Mouse (Mus musculus): ENCODE measurements around the gene Map2. TPM values are rescaled to one million over a fixed set of nuclear protein-coding genes. Genes with fewer than 3 reads are reported as not detected.
A peak's percentile ranks its signal among the peaks of the same experiment; 100 is the strongest.

Gene Map2
- total RNA-seq, 2 experiments from 2014 or later, result 1,425 to 1,439 TPM

DNA sequence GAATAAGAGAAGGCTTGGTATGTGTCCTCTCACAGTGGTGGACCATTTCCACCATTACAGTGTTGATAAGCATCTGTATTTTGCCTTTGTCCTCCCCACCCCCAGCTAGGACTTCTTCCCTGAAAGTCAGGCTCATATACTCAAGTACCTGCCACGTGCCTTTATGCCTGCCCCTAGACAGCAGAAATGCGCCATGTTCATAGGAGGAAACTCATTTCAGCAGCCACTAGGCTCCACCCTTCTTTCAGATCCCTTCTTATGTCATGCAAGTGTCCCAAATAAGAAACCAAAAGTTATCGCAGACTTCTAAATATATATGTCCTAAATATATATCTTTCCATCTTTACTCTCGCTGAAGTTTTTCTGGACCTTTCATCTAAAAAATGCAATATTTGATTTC lies 21.2 kb downstream of the Map2 start:
- intact Hi-C loops (cut with DNase I), result no loop called here
- no peak for DNase-seq

DNA sequence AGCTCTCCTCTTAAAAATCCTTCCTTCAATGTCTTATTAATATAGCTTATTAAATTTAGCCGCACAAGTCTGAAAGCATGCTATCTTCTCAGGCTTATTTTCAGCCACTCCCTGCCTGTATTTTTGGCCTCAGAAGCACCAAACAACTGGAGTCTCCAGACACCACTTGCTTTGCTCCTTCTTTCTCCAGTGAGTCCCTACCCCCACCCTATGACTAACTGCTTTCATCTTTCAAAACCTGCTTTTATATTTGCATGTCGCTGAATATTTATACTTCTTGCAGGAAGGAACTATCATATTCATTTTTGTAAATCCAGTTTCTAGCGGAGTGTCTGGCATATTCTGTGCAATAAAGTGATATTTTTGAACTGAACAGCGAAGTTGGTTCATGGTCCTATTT lies 21.6 kb downstream of the Map2 start:
- DNase-seq, result no peak
- intact Hi-C loops (cut with DNase I), result no loop called here

DNA sequence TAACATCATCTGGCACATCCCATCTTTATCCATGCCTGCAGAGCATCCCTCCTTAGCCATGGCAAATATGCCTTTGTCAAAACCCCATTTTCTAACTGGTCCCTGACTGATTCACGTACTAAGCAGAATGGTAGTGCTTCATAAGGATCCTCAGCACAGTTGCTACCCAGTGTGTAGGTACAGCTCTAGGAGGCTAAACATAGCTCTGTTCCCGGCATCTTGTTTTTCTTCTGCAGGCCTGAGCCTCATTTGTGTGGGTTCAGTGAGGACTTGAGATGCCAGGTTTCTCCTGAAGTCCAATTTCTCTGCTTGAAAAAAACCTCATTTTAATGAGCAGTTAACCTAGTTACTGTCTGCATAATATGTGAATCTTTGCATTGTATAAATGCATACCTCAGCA lies 30.4 kb downstream of the Map2 start:
- DNase-seq, result no peak
- intact Hi-C loops (cut with DNase I), result no loop called here

DNA sequence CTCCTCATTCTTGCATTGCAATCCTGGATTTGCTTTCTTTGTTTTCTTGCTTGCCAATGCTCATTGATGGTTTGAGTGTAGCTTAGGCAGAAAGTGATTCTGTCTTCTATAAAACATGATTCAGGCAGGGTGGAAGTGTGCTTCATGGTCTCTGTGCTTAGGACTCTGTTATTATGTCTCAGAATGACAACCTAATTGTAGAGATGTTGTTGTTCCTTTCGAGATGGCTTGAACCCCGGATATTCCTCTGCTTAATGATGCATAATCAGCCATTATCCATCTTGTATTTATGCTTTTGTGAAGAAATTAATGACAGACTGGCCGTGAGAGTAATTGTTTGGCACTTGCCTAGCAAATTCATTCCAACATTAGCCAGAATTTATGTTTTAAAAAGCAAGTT lies 31.8 kb downstream of the Map2 start:
- DNase-seq, result no peak
- intact Hi-C loops (cut with DNase I), result no loop called here

DNA sequence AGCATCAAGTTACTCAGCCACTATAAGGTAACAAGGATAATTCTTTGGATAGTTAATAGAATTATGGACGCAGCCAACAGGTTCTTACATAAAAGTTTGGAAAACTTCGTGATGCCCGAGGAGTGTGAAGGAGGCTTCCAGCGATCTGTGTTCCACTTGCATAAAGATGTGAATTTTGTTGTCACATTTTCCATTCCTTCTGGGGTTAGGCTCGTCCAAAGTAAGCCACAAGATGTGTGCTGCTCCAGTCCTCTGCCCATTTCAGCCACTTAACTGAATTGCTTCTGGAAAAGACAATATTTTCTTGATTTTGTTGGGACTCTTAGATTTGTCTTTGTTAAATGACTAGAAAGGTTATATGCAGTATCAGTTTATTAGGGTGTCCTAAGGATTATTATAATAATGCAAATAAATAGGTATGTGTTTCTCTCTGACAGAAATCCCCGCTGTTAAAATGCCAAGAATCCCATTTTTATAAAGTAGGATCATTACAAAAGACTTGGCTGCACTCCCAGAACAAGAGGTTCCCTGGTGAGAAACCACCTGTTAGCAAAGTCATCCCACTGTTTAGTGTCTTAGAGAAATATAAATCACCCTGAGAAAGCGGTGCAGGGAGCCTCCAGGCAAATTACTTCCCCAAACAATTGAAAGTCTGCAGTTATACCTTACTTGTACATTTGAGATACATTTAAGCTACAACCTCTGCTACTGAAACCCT lies 36.2 kb downstream of the Map2 start:
- DNase-seq, result peak; percentile 69
- intact Hi-C loops (cut with DNase I), result no loop called here

DNA sequence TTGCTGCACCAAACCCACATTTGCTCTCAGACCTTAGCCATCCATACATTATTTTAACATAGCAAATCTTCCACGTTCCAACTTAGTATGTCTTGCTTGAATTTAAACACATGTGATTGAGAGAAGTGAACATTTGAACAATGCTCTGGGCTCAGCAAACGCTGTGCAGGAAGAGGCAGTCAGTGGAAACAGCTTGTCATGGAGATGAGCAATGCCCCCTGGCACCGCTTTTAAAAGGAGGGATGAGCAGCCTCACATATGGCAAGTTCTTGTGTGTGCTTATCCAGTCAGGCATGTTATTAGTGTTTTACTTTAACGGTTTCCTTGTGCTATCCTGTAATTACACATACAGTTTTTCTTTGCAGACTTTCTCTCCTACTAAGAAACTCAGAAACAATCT lies 46.4 kb downstream of the Map2 start:
- DNase-seq, result peak; percentile 68
- intact Hi-C loops (cut with DNase I), result no loop called here

DNA sequence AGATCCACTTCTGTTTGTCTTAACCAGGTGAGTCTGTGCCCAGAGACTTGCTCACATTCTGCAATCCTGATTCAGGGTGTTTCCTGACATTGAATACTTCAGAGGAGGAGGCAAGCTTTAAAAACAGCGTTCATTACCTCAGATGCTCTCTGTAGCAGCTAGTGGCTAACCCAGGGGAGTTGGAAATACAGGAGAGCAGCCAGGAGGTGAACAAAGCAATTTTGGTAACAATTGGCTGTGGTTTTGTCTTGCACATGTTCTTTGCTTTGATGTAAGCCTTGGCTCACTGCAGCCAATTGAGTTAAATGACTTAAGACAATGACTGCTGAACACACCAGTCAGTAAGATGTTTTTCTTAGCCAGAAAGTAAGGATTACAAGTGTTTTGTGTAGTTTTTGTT lies 48.3 kb downstream of the Map2 start:
- intact Hi-C loops (cut with DNase I), result no loop called here
- DNase-seq, result no peak

DNA sequence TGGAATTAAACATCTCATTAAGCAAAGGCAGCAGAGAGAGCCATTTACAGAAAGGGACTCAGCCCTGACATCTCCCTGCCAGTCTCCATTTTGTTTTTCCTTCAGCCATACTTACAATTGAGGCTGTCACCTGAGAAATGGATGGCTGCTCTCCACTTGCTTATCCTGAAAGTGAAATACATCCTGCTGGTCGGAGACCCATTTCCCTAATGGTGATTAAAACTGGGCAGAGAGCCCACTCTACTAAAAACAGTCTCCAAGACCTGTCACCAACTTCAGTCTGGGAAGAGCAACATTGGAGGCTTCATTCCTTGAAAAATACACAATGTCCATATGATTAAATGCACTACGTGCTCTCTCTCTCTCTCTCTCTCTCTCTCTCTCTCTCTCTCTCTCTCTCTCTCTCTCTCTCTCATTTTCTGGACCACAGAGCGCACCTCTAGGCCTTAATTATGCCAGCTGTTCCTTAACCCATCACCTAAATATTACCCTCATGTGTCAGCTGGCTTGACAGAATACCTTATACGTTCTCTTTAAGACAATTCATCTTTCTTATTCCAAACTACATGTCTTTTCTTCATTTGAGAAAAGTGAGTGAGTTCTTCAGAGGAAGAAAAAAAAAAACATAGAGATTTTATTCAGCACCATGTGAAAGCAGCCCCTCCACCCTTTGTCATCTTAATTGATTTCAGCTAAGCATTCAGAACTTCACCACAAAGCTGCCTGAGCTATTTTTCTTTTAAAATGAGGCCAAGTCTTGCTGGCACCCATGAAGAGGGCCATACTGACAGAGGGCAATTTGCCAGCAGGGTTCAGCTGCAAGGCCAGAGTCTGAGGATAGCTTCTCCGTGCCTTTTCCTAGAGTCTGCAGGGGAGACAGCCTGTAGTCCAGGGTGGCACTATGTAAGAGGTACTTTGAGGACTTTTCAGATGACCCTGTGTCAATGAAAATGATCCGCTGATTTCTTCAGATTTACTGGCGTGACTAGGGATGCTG lies 51.6 kb downstream of the Map2 start:
- DNase-seq, result peak; percentile 89
- intact Hi-C loops (cut with DNase I), result no loop called here

DNA sequence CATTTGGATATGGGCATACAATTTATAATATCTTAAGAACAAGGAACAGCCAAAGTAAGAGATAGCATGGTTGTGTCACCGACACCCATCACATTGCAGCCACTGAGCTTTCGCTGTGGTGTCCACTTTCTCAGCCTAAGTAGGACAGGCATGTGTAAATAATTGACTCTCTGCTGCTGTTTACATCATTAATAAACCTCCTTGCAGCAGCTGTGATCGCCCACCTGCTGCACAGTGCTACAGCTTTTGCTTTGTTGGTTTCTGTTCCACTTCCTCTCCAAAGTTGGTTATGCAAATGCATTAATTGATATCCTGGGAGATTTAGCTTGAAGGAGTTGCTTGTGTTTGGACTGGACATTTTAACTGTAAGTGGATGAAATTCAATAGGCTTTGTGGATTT lies 53.1 kb downstream of the Map2 start:
- intact Hi-C loops (cut with DNase I), result no loop called here
- DNase-seq, result peak; percentile 21

DNA sequence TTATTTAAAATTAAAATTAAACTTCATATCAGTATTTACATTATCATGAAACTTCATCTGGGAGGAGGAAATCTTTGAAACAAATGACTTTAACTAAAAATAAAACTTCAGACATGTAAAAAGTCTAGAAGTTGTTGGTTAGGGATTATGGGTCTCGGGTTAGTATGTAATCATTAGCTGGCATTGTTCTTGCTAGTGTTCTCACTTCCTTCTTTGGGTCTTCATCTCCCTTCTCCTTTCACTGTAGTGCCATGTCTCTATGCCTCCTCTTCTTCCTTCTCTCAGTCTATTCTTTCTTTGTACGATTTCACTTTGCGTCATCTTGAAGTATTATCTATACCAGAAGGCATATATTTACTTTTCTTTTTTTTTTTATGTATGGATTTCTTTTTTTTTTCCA lies 55.3 kb downstream of the Map2 start:
- DNase-seq, result no peak

DNA sequence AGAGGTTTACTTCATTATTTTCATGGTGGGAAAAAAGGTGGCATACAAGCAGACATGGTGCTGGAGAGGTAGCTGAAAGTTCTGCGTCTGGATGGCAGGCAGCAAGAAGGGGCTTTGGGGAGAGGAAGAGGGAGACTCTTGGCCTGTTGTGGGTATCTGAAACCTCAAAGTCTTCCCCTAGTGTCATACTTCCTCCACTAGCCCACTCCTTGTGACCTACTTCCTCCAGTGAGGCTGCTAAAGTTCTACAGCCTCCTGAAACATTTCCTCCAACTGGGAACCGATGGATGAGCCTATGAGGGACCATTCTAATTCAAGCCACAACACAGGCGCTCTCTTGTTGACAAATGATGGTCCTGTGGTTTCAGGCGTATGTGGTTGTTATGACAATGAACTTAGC lies 56.9 kb downstream of the Map2 start:
- DNase-seq, result no peak
- intact Hi-C loops (cut with DNase I), result no loop called here

More for the DNA sequence above, 55.3 kb downstream of the Map2 start:
- intact Hi-C loops (cut with DNase I), result no loop called here

DNA sequence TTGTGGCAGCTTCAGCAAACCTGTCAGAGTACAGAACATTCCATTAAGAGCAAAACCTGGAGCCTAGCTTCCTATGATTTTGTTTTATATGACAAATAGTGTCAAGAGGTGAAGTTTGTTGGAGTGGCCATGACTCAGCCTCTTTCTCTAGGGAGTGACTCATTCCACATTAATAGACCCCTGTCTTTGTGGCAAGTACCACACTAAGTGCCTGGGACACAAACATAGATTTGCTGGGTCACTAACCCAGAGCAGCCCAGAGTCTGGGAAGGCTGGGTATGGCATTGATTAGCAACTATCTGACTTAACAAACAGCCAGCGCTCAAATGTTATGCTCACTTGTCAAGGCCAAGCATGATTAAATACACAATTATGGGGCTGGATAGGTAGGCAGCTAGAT lies 69.8 kb downstream of the Map2 start:
- DNase-seq, result no peak
- intact Hi-C loops (cut with DNase I), result no loop called here

DNA sequence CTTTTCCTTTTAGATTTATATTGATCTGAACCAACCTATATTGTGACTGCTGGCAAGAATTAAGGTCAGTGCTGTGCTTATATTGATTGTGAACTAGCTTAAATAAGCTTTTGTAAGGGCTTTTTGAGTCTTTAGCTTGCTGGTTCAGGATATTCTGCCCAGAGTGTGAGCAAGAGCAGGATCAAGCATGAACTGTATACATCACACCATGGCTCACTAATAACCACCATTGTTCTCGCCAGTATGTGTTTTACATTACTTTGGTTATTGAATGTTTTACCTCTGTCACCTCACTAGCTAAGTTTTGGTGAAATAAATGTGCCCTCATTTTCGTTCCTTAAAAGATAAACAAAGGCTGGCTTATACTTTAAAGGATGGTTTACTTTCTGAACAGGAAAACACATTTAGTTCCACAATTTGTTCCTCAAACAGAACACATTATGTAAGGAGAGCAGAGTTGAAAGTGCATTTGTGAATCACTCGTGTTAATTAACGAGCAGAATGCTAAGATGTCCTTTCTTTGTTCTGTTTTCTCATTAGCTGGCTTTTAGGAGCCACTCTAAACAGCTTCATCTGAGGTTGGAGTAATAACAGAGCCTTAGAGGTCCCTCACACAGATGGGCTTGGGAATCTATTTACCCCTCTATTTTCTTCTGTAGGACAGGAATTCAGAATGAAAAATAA lies 76.7 kb downstream of the Map2 start:
- intact Hi-C loops (cut with DNase I), result no loop called here
- DNase-seq, result no peak

DNA sequence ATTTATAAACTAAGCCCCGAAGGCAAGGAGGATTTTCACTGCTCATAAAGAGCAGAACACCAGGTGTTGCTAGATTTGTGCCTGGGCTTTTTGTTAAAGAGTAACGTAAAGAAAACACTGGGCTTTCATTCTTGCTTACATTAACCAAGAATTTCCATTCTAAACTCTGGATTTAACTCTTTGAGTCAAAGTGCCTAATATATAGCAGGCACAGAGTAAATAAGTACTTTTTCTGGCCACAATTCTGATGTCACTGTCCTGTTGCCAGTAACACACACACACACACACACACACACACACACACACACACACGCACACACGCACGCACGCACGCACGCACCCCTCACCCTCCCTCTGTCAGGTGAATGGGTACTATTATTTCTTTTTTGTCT lies 77.3 kb downstream of the Map2 start:
- no peak for DNase-seq
- intact Hi-C loops (cut with DNase I), result no loop called here

DNA sequence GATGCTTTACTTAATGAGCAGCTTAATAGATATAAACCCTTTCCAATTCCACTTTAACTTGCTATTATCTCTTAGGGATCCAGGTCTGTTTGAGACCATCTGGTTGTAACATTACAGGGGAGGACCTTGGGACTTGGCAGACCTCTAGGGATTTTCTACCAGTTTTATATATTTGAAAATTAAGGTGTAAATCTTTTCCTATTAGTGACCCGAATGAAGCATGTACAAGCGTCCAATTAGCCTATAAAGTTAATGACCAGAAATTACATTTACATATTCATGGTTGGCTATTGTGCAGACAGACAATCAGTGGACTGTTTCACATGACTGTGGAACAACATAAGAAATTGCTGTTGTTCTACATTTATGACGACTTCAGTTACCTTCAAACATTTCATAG lies 88.1 kb downstream of the Map2 start:
- DNase-seq, result no peak
- intact Hi-C loops (cut with DNase I), result no loop called here

DNA sequence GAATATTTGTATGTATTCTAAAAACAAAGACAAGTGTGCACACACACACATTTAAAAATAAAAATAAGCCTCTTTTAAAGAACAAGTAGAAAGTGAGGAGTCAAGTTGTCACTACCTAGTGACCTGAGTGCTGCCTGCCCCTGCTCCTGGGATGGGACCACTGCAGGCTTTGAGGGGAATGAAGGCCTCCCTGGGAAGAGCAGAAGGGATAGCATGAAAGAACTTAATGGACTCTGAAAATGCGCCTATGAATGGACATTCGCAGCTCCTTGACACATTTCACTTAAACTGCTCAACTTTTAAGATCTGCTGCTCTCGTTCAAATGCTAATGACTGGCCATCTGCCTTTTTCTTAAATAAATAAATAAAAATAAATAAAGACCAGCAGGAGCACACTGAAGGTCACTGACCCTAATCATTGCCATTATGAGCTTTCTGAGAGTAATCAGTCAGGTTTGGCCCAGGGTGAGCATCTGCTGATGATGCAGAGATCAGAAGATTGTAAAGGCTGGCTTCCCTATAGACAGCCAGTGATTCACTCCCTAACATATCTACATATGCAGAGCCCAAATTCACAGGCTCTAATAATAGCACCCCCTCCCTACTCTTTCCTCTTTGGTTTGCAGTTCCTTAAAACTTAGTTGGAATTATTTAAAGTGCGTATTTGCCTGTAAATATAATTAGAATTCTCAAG lies 91.3 kb downstream of the Map2 start:
- intact Hi-C loops (cut with DNase I), result no loop called here
- no peak for DNase-seq

DNA sequence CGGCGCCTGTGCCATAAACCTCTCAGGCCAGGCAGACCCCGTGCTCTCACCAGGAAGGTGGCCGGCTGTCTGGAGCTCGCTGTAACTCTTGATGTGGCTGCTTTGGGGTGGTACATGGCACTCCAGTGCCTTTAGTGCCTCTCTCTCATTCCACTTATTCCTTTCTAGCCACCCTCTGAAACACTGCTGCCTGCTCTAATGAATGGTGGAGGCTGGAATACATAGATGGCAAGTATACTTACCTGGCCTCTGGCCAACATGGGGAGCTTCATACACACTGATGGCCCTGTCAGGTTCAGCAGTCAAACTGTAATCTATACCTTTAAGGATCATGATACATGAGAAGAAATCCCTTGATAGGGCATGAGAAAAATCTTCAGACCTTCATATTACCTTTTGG lies 102.6 kb downstream of the Map2 start:
- DNase-seq, result no peak

DNA sequence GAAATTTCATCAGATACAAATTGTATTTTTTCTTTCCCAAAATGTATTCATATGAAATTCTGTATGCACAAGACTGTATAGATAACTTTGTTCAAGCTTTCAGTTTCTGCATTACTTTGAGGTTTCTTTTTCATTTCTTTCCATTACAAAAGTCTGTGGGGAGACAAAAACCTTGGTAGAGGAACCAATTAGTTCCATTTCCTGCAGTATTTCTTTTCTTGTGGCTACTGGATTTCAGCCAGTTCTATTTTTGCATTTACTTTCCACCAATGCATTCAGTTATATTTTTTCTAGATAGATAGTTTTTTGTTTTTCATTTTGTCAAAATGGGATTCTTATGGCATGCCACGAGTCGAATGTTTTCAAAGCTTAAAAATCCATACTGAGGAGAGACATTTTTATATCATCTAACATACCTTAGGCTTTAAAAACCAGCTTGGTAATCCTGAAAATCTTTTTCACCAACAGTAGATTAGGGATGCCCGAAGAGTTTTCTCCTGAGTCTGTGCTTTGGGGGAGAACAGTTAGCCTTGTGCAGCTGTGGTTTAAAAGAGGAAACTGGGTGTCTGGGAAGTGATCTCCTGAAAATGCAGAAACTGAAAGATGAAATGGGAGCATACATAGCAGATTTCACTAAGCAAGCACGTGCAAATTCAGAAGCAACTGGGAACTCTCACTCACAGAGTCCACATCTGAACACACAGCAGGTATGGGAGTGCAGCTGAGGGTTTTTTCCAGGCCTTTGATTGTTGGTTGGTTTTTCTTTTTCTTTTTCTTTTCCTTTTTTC lies 104.3 kb downstream of the Map2 start:
- intact Hi-C loops (cut with DNase I), result no loop called here
- no peak for DNase-seq

More for the DNA sequence above, 102.6 kb downstream of the Map2 start:
- intact Hi-C loops (cut with DNase I), result no loop called here

DNA sequence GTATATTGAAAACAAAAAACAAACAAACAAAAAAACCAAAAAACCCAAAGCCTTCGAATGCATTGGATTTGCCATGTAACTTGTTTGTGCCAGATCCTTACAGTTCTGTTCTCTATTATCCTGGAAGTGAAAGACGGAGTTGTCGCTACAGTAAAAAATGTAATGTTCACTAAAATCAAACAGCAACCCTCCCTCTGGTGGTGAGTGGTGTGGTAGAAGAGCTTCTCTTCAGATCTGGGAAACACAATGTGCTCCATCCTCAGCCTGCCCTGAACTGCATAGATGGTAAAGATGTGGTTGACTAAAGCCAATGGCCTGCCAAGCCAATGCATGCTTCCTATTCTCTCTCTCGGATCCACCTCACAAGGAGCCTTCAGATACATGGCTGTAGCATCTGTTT lies 105.1 kb downstream of the Map2 start:
- no peak for DNase-seq
- intact Hi-C loops (cut with DNase I), result no loop called here

DNA sequence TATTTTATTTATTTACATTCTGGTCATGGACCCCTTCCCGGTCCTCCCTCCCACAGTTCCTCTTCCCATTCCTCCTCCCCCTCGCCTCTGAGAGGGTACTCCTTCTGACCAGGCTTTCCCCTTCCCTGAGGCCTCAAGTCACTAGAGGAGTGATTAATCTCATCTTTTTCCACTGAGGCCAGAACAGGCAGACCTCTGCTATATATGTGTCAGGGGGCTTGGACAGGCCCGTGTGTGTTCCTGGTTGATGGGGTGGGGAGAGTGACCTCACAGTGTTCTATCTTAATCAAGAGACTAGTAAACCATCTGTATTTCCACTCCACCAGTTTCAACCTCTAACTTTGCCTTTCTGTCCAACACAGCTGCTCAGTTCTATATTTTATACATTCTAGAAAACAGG lies 107.4 kb downstream of the Map2 start:
- DNase-seq, result no peak
- intact Hi-C loops (cut with DNase I), result no loop called here
